Mouse (Mus musculus) embryonic fibroblast, embryonic 13.5 days (primary cell): ENCODE measurements around the gene Cd72.

Experiments
- CTCF ChIP-seq: IDR thresholded peaks from 2 replicates; pipeline ENCODE4 v1.5.1; 2011; ENCODE audit warnings: mild to moderate bottlenecking, control low read depth, low read length, moderate library complexity, borderline replicate concordance; ENCODE audit not compliant: insufficient read depth
- POLR2A ChIP-seq: IDR thresholded peaks from 2 replicates; pipeline ENCODE4 v1.6.1; 2011; ENCODE audit warnings: low read depth, mild to moderate bottlenecking, control low read depth, low read length, moderate library complexity

DNA sequence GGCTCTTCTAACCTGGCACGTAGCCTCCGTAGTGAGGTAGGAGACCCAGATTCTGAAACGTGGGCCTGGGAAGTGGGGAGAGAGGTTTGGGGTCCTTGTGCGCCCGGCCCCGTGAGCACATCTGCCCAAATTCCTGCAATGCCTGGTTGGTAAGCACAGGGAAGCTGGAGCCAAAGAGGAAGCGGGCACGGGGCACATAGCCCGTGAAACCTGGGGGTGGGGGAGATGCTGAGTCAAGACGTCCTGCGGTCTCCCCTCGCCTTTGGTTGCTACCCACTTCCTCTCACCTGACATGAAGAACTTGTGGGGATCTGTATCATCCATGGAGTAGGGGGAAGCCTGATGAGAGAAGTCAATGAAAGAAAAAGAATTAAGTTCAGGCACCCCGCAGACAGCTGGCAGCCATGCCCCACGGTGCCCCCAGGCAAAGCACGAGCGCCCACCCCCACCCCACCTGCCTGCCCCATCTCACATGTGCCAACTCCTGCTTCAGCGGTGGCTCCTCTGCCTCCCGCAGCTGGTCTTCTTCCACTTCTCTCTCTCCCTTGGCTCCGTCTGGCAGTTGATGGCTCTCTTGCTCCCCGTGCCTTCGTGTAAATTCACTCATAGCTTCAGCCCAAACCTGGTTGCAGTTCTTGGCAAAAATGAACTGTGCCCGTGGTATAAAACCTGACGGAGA lies 26.8 kb downstream of the Cd72 start:
- TF ChIP-seq CTCF (no peak), POLR2A (no peak)
